8 mouse cellular contexts compared by ENCODE assay signal in the genomic region with DNA sequence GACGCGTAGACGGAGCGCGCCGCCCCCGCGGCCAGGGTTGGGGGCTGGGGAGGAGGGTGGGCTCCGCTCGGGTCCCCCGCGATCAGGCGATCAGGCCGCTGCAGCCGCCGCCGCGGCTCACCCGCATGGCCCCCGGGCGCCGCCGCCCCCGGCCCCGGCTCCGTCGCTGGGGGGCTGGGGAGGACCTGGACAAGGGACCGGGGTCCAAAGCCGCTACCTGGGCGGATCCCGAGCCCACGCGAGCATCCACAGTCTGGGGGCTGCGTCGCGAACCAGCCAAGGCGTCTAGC. TPM values are rescaled to one million over a fixed set of nuclear protein-coding genes. Genes with fewer than 3 reads are reported as not detected.
DNase-seq lines count a peak whose midpoint lies in the region; ATAC-seq and TF ChIP-seq lines count a peak whose summit lies in the region.

No protein-coding gene starts in this region.

- 0 out of 2 replicates have a peak overlapping the region, but pooled peaks have one; percentile 58 for H3K27ac ChIP-seq in lung, embryonic 14.5 days (ENCODE audit: low read depth)
- H3K27ac ChIP-seq in forebrain, embryonic 10.5 days: peak overlapping the region; percentile 87
- peak overlapping the region; percentile 97 for H3K27ac ChIP-seq in intestine, embryonic 16.5 days (ENCODE audit: low read length)
- H3K27ac ChIP-seq in neural tube, embryonic 12.5 days: no peak overlapping the region

- no peak for DNase-seq in lung, embryonic 14.5 days
- DNase-seq in lung, postnatal 36 days: no peak
- DNase-seq in forebrain, embryonic 10.5 days (ENCODE audit: extremely low spot score, low spot score): no peak
- DNase-seq in retina, postnatal 1 day: no peak
- DNase-seq in left cerebral cortex, adult 11 months (ENCODE audit: low spot score): no peak
- no peak for DNase-seq in cerebellum, adult 8-10 months

- H3K4me2 ChIP-seq in lung, embryonic 14.5 days: peak overlapping the region; percentile 94
- H3K4me2 ChIP-seq in intestine, embryonic 16.5 days (ENCODE audit: low read depth, low read length): peak overlapping the region; percentile 92
- peak overlapping the region; percentile 99 for H3K4me2 ChIP-seq in neural tube, embryonic 12.5 days (replicated peaks)

- peak overlapping the region; percentile 75 for H3K9ac ChIP-seq in lung, embryonic 14.5 days
- peak overlapping the region; percentile 94 for H3K9ac ChIP-seq in intestine, embryonic 16.5 days (ENCODE audit: low read depth, low read length)
- H3K9ac ChIP-seq in neural tube, embryonic 12.5 days: peak overlapping the region; percentile 69

- no peak for ATAC-seq in lung, embryonic 14.5 days (ENCODE audit: insufficient read depth)
- ATAC-seq in intestine, embryonic 16.5 days: no peak
- no peak for ATAC-seq in neural tube, embryonic 12.5 days (ENCODE audit: low FRiP score, low read depth)

- H3K4me3 ChIP-seq in lung, embryonic 14.5 days (ENCODE audit: low read depth, low read length): peak overlapping the region; percentile 59
- H3K4me3 ChIP-seq in forebrain, embryonic 10.5 days: peak overlapping the region; percentile 74
- peak overlapping the region; percentile 71 for H3K4me3 ChIP-seq in intestine, embryonic 16.5 days (ENCODE audit: low read length)
- peak overlapping the region; percentile 55 for H3K4me3 ChIP-seq in neural tube, embryonic 12.5 days

- H3K36me3 ChIP-seq in lung, embryonic 14.5 days (ENCODE audit: insufficient read depth): no peaks in the 10 kb centered on the region
- no peaks in the 10 kb centered on the region for H3K36me3 ChIP-seq in forebrain, embryonic 10.5 days (replicated peaks)
- H3K36me3 ChIP-seq in intestine, embryonic 16.5 days (ENCODE audit: control insufficient read depth, insufficient read depth, low read length): no peaks in the 10 kb centered on the region
- no peaks in the 10 kb centered on the region for H3K36me3 ChIP-seq in neural tube, embryonic 12.5 days

- H3K27me3 ChIP-seq in lung, embryonic 14.5 days (ENCODE audit: insufficient read depth, low read length): peaks cover 61% of the 10 kb centered on the region
- peaks cover 85% of the 10 kb centered on the region for H3K27me3 ChIP-seq in forebrain, embryonic 10.5 days (ENCODE audit: poor library complexity, severe bottlenecking)
- H3K27me3 ChIP-seq in intestine, embryonic 16.5 days (replicated peaks; ENCODE audit: control insufficient read depth, insufficient read depth, low read length): peaks cover 27% of the 10 kb centered on the region
- peaks cover 72% of the 10 kb centered on the region for H3K27me3 ChIP-seq in neural tube, embryonic 12.5 days (replicated peaks)

- peaks cover 4% of the 10 kb centered on the region; the same call in 1 of the 2 replicates for H3K4me1 ChIP-seq in lung, embryonic 14.5 days (ENCODE audit: insufficient read depth)
- H3K4me1 ChIP-seq in forebrain, embryonic 10.5 days: peaks cover 51% of the 10 kb centered on the region
- H3K4me1 ChIP-seq in intestine, embryonic 16.5 days (ENCODE audit: control insufficient read depth, insufficient read depth, low read length): peaks cover 30% of the 10 kb centered on the region
- H3K4me1 ChIP-seq in neural tube, embryonic 12.5 days: peaks cover 35% of the 10 kb centered on the region

- no peak for TF ChIP-seq CTCF in lung, embryonic 14.5 days (IDR thresholded peaks at IDR 0.05; ENCODE audit: low read depth)

- no peaks in the 10 kb centered on the region for H3K9me3 ChIP-seq in lung, embryonic 14.5 days (ENCODE audit: low read depth, low read length)
- H3K9me3 ChIP-seq in forebrain, embryonic 10.5 days: no peaks in the 10 kb centered on the region
- no peaks in the 10 kb centered on the region for H3K9me3 ChIP-seq in intestine, embryonic 16.5 days (ENCODE audit: control insufficient read depth, low read length)
- H3K9me3 ChIP-seq in neural tube, embryonic 12.5 days: no peaks in the 10 kb centered on the region

- under 1% methylated on average over 35 of the region's 37 CpGs for whole genome bisulfite sequencing in lung, embryonic 14.5 days
- WGBS in forebrain, embryonic 10.5 days: under 1% methylated on average over 37 of the region's 37 CpGs
- 0% methylated on average over 36 of the region's 37 CpGs for WGBS in intestine, embryonic 16.5 days
- 0% methylated on average over 27 of the region's 37 CpGs for WGBS in neural tube, embryonic 12.5 days

RNA-seq across cellular contexts. Expression of a gene that starts 0.8 kb away (rescaled TPM):
- polyA plus RNA-seq in lung, embryonic 14.5 days (2014; fragmentation: Nextera tagmentation; extraction: Ambion mirVana): 11.6 and 13.0 TPM in 2 replicates
- polyA plus RNA-seq in forebrain, embryonic 10.5 days (2016; fragmentation: Nextera tagmentation; extraction: Ambion mirVana): 1.8 TPM in 2 replicates
- 7.0 and 8.3 TPM in 2 replicates for polyA plus RNA-seq in intestine, embryonic 16.5 days (2015; fragmentation: Nextera tagmentation; extraction: Ambion mirVana)
- polyA plus RNA-seq in neural tube, embryonic 12.5 days (2016; fragmentation: Nextera tagmentation; extraction: Ambion mirVana): 3.3 TPM in 2 replicates

RNA-seq across cellular contexts. Expression of a gene that starts 43.1 kb away (rescaled TPM):
- 2.3 TPM in 2 replicates for polyA plus RNA-seq in lung, embryonic 14.5 days (2014; fragmentation: Nextera tagmentation; extraction: Ambion mirVana)
- 2.8 and 3.9 TPM in 2 replicates for polyA plus RNA-seq in forebrain, embryonic 10.5 days (2016; fragmentation: Nextera tagmentation; extraction: Ambion mirVana)
- polyA plus RNA-seq in intestine, embryonic 16.5 days (2015; fragmentation: Nextera tagmentation; extraction: Ambion mirVana): 3.7 and 4.8 TPM in 2 replicates
- polyA plus RNA-seq in neural tube, embryonic 12.5 days (2016; fragmentation: Nextera tagmentation; extraction: Ambion mirVana): 2.6 and 2.7 TPM in 2 replicates
